Mouse (Mus musculus) CH12.LX (cell line): ENCODE measurements at regions not wholly inside any gene's neighbourhood (a gene's known extent, or its start where the extent isn't known, plus 50 kb on each side); places are given as distances from the start of the nearest gene placed in this dataset.

Experiments
- DNase-seq: peaks from one replicate; pipeline ENCODE4 v3.0.0-alpha.2; 2013; ENCODE audit errors: extremely low read depth
- H3K27ac ChIP-seq: 2 replicates; pipeline ENCODE4 v1.5.1; 2012; ENCODE audit warnings: low read depth, mild to moderate bottlenecking, control low read depth, moderate library complexity; ENCODE audit not compliant: insufficient read depth
- H3K27me3 ChIP-seq: replicated peaks from 2 replicates; pipeline ENCODE3; 2012; ENCODE audit warnings: inconsistent platforms
- H3K36me3 ChIP-seq, 2 experiments: replicated peaks in 1 of 2; 2 replicates each; pipeline versions ENCODE3 to v1.6.1; 2012; ENCODE audit warnings: inconsistent platforms in 1 of 2, low read length in 1 of 2, mild to moderate bottlenecking in 1 of 2, mixed read lengths in 1 of 2, moderate library complexity in 1 of 2; ENCODE audit not compliant: control insufficient read depth in 1 of 2, insufficient read depth in 1 of 2
- H3K4me1 ChIP-seq, 2 experiments: 2 replicates each; pipeline ENCODE4 v1.6.1; 2012; ENCODE audit warnings: inconsistent platforms in 1 of 2, moderate library complexity in 1 of 2; ENCODE audit not compliant: insufficient read depth in 2 of 2, control insufficient read depth in 1 of 2
- H3K4me2 ChIP-seq: 2 replicates; pipeline ENCODE4 v1.6.1; 2012; ENCODE audit warnings: low read depth, mild to moderate bottlenecking, control low read depth; ENCODE audit not compliant: poor library complexity, insufficient read depth, severe bottlenecking
- H3K4me3 ChIP-seq, 3 experiments: fragments of 150-350 bp in 1 of 3; sonication (generic) in 1 of 3; replicated peaks in 1 of 3; 2 replicates each; pipeline versions ENCODE3 to v1.5.1; 2011 to 2012; ENCODE audit warnings: low read depth in 2 of 3, low read length in 2 of 3, mild to moderate bottlenecking in 2 of 3, moderate library complexity in 2 of 3, control low read depth in 1 of 3, improper control_type of control experiment in 1 of 3, inconsistent platforms in 1 of 3, mixed read lengths in 1 of 3; ENCODE audit not compliant: poor library complexity in 1 of 3
- H3K79me2 ChIP-seq: replicated peaks from 2 replicates; pipeline ENCODE4 v1.6.1; 2012; ENCODE audit warnings: mild to moderate bottlenecking, moderate library complexity; ENCODE audit not compliant: control insufficient read depth, poor library complexity, insufficient read depth, severe bottlenecking; ENCODE audit errors: extremely low read depth
- H3K9ac ChIP-seq: 2 replicates; pipeline ENCODE4 v1.6.1; 2012; ENCODE audit warnings: low read depth, mild to moderate bottlenecking, control low read depth, moderate library complexity; ENCODE audit not compliant: insufficient read depth
- H3K9me3 ChIP-seq: replicated peaks from 2 replicates; pipeline ENCODE3; 2012; ENCODE audit warnings: low read length, inconsistent platforms, mixed read lengths
- CHD2 ChIP-seq: IDR thresholded peaks from 2 replicates; pipeline ENCODE4 v1.6.1; 2011; ENCODE audit warnings: low read length, improper control_type of control experiment
- E2F4 ChIP-seq: IDR thresholded peaks from 2 replicates; pipeline ENCODE4 v1.6.1; 2011; ENCODE audit warnings: low read depth, low read length, improper control_type of control experiment; ENCODE audit not compliant: insufficient replicate concordance
- ETS1 ChIP-seq: conservative IDR thresholded peaks from 2 replicates; pipeline ENCODE4 v1.6.1; 2012; ENCODE audit warnings: low read depth, mild to moderate bottlenecking, inconsistent platforms, low read length, improper control_type of control experiment, moderate library complexity
- GABPA ChIP-seq: IDR thresholded peaks from 2 replicates; pipeline ENCODE4 v1.6.1; 2012; ENCODE audit warnings: low read depth, low read length, improper control_type of control experiment, inconsistent platforms; ENCODE audit not compliant: insufficient replicate concordance
- POLR2A ChIP-seq: IDR thresholded peaks from 2 replicates; pipeline ENCODE4 v1.6.1; 2011; ENCODE audit warnings: low read depth, mild to moderate bottlenecking, improper control_type of control experiment, low read length
- USF1 ChIP-seq: IDR thresholded peaks from 2 replicates; pipeline ENCODE4 v1.6.1; 2014; ENCODE audit warnings: low read depth, mild to moderate bottlenecking, inconsistent platforms, low read length, improper control_type of control experiment
- ZKSCAN1 ChIP-seq: IDR thresholded peaks from 2 replicates; pipeline ENCODE4 v1.6.1; 2012; ENCODE audit warnings: low read depth, inconsistent platforms, low read length, improper control_type of control experiment, borderline replicate concordance
- dilution Hi-C: fragments of 300-500 bp; cut with MboI; formaldehyde crosslinking; loops from 2 replicates; pipeline ENCODE4 v1.14.3; 2020; ENCODE audit warnings: low sequenced_read_pairs; ENCODE audit not compliant: extremely low pct_unique_long_range_greater_than_20kb, extremely low pct_ligation_motif_present
- in situ Hi-C: fragments of 300-500 bp; cut with MboI; formaldehyde crosslinking; loops from 3 replicates; pipeline ENCODE4 v1.14.3; 2019; ENCODE audit warnings: low sequenced_read_pairs, low pct_ligation_motif_present, low pct_unique_long_range_greater_than_20kb, mixed read lengths

- TF ChIP-seq USF1 (no peak), ZKSCAN1 (no peak), POLR2A (peak; percentile 48; the same call in 1 of the 2 replicates), CHD2 (peak; percentile 70)
Measured at GRCm38 (mm10) chr1:144307017-144307853, 58.2 kb upstream of the Rgs1 start (continued).

GRCm38 (mm10) chr1:144306284-144306683, 57.2 kb upstream of the Rgs1 start:
- H3K79me2 ChIP-seq = no peaks in the 10 kb centered on the region
- no peak overlapping the region for H3K27ac ChIP-seq
- H3K9ac ChIP-seq = peak overlapping the region; percentile 60; the same call in 1 of the 2 replicates
- no peaks in the 10 kb centered on the region for H3K36me3 ChIP-seq
- H3K4me1 ChIP-seq = peaks cover 8 to 34% of the 10 kb centered on the region in 2 experiments
- peak overlapping the region; percentile 75; the same call in 1 of the 2 replicates for H3K4me2 ChIP-seq
- no peak for DNase-seq
- H3K9me3 ChIP-seq = no peaks in the 10 kb centered on the region
- dilution Hi-C loops (no loop called here), in situ Hi-C loops (no loop called here)
- no peak overlapping the region for H3K4me3 ChIP-seq
- no peaks in the 10 kb centered on the region for H3K27me3 ChIP-seq
- TF ChIP-seq GABPA = no peak
- no peak for TF ChIP-seq ETS1

- TF ChIP-seq USF1 (no peak), E2F4 (no peak)
- Histone ChIP-seq H3K27ac (no peak overlapping the region), H3K27me3 (no peaks in the 10 kb centered on the region), H3K9me3 (no peaks in the 10 kb centered on the region), H3K4me2 (no peak overlapping the region; the same call in 1 of the 2 replicates), H3K9ac (no peak overlapping the region), H3K4me3 (no peak overlapping the region), H3K4me1 (peaks cover 6 to 18% of the 10 kb centered on the region in 2 experiments; a peak in 3 of 4 replicates), H3K36me3 (no peaks in the 10 kb centered on the region), H3K79me2 (no peaks in the 10 kb centered on the region)
- in situ Hi-C loops (no loop called here), dilution Hi-C loops (no loop called here)
- no peak for DNase-seq
Measured at GRCm38 (mm10) chr1:144300670-144301069, 51.6 kb upstream of the Rgs1 start.
